Mouse (Mus musculus) kidney, adult 2 months (tissue): ENCODE results near the gene Gatd1.

Experiments used
- CTCF ChIP-seq: fragments of 200-500 bp; conservative IDR thresholded peaks from 2 replicates; pipeline ENCODE4 v1.5.1; 2011; ENCODE audit warnings: low read depth, mild to moderate bottlenecking, control low read depth, low read length, moderate library complexity, mixed read lengths; ENCODE audit not compliant: insufficient read depth, insufficient read length
- POLR2A ChIP-seq: fragments of 200-500 bp; IDR thresholded peaks from one replicate; pipeline ENCODE4 v1.6.1; 2011; ENCODE audit warnings: low read depth, low read length, control low read depth

GRCm38 (mm10) chr7:141428701-141429100 lies 14.8 kb upstream of the Gatd1 start:
- no peak for TF ChIP-seq POLR2A
- TF ChIP-seq CTCF = no peak
